Mouse (Mus musculus) spleen, postnatal 0 days (tissue): ENCODE data around the gene Fyttd1. TPM values are rescaled to one million over a fixed set of nuclear protein-coding genes. Genes with fewer than 3 reads are reported as not detected.

Experiments
- polyA plus RNA-seq: library from polyadenylated mRNA; unstranded; fragments of >200 nt; fragmentation: Nextera tagmentation; extraction: Ambion mirVana; gene quantifications from 2 replicates; pipeline ENCODE4 v1.2.1, GENCODE M21; 2015

Fyttd1 gene
- polyA plus RNA-seq: 35.7 and 35.9 TPM in 2 replicates

DNA sequence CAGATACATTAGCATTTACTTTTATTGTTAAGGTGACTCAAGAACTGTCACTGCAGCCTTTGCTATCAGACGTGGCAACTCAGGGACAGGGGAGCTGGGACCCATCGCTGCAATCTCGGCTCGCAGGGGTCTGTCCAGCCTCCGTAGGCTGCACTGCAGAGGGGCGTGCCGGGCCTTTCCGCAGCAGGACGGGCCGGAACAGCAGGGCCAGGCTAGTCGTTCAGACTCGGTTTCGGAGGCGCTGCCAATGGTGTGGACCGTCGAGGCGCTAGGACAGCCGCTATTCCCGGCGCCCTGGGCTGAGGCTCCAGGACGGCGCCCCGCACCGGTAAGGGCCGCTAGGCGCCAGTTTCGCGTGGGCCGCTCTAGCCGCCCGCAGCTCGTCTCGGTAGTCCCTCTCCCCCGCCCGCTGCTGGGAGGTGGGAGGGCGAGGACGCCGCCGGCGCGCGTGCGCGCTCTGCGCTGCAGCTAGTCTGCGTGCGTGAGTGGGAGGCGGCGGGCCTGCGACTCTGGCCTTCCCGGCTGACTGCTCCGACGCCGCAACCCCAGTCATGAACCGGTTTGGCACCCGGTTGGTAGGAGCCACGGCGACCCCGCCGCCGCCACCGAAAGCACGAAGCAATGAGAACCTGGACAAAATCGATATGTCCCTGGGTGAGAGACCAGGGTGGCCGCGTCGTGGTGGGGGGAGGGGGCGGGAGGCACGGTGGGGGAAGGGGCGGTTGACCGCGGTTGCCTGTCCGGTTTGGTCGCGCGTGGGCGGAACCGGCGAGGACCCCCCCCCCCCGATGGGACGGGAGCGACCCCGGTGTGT lies at the start of gene Fyttd1, which contains the start of gene Rubcn:
Gene Fyttd1 (plus strand): TSS at position 158 of the 814 bp plus-strand sequence.
Gene Rubcn (minus strand): TSS at position 424 of the 814 bp plus-strand sequence.

DNA sequence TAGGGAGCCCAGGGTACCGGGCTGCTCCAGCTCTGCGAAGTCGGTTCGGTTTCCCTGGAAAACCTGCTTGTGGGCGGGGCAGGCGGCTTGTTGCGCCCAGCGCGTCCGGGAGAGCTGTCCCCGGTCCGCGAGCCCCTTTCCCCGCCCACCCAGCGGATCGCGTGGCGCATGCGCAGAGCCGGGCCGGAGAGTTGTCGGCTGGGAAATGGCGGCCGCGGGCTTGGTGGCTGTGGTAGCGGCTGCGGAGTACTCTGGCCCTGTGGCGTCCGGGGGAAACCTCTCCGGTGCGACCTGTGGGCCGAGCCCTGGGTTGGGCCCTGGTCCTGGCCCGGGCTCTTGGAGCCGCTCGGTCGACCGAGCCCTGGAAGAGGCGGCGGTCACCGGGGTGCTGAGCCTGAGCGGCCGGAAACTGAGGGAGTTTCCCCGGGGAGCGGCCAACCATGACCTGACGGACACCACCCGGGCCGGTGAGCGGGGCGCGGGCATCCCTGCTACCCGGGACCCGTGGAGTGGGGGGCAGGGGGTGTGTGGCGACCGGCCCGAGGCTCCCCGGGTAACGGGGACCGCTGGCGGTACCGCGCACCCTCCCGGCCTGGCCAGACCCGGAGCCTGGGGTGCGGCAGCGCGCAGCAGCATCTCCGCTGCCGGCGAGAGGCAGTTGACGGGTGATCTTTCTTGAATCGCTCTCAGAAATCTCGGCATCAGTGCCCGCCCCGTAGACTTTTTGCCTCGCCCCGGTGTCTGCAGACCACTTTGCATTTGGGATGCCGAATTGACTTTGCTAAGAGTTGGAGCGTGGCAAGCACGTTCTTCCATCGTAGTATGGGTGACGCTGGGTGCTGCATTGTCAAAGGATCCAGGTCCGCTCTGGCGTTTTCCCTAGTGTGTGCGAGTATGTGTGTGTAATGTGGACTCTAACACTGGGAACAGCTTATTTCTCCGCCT lies 36.9 kb downstream of the Fyttd1 start, which contains the start of gene Lrch3:
Gene Lrch3 (plus strand): TSS at position 164 of the 945 bp plus-strand sequence.

Other genes with a start within 250 kb of the Fyttd1 start
- 12.1 and 15.9 TPM in 2 replicates for gene Tnk2, start 233.6 kb upstream of the Fyttd1 start, polyA plus RNA-seq
- gene Muc4, start 141.6 kb upstream of the Fyttd1 start, polyA plus RNA-seq: not detected in 2 replicates
- 0.10 TPM in 1 of 2 replicates, not detected in the other for gene Muc20, start 80.1 kb upstream of the Fyttd1 start, polyA plus RNA-seq
- gene Smbd1, start 67.0 kb upstream of the Fyttd1 start, polyA plus RNA-seq: not detected in 2 replicates
- gene Rubcn, start 266 bp downstream of the Fyttd1 start, polyA plus RNA-seq: 6.4 and 8.3 TPM in 2 replicates
- gene Lrch3, start 36.6 kb downstream of the Fyttd1 start, polyA plus RNA-seq: 8.4 and 10.9 TPM in 2 replicates
- gene Iqcg, start 178.7 kb downstream of the Fyttd1 start, polyA plus RNA-seq: 1.4 and 2.1 TPM in 2 replicates
- gene Rpl35a, start 179.0 kb downstream of the Fyttd1 start, polyA plus RNA-seq: 911 and 964 TPM in 2 replicates
- 0.61 and 0.72 TPM in 2 replicates for gene Lmln, start 185.0 kb downstream of the Fyttd1 start, polyA plus RNA-seq